Mouse (Mus musculus): ENCODE results near the gene Ube2h. TPM values are rescaled to one million over a fixed set of nuclear protein-coding genes. Genes with fewer than 3 reads are reported as not detected.

Gene Ube2h
- total and polyA plus RNA-seq, 2 experiments from 2014 or later = 30.4 to 31.9 TPM

DNA sequence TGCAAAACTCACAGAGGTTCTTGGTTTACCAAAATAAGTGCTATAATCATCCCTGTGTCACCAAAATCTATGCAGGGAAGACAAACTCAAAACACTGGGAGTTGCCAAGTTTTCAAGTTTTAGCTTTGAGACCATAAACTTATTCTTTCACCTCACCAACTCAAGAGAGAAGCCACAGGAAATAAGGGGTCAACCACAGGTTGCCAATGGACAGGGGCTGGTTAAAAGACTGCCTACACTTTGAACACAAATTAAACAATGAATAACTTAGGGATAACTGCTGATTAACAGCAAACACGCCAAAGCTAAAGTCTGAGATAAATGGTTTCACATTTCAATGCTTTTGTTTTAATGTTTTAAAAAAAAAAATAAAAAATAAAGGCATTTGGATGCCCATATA is 5.2 kb downstream of the Ube2h start:
- no peaks in the 10 kb centered on the region for H3K9me3 ChIP-seq (replicated peaks; ENCODE audit: control insufficient read depth, low read length)
- no peak overlapping the region for H3K27ac ChIP-seq (ENCODE audit: low read depth)
- ATAC-seq (ENCODE audit: insufficient read depth, low read depth) = no peak
- H3K4me1 ChIP-seq (ENCODE audit: control insufficient read depth, insufficient read depth) = peaks cover 21% of the 10 kb centered on the region
- no peak for DNase-seq (ENCODE audit: low spot score)
- peaks cover 28% of the 10 kb centered on the region; the same call in 1 of the 2 replicates for H3K36me3 ChIP-seq (replicated peaks; ENCODE audit: control insufficient read depth, insufficient read depth, low read length)
- WGBS = 62% methylated on average over 1 of the region's 1 CpGs
- H3K9ac ChIP-seq (replicated peaks; ENCODE audit: low read depth, low read length) = no peak overlapping the region
- H3K4me3 ChIP-seq (ENCODE audit: low read depth, low read length) = no peak overlapping the region
- TF ChIP-seq CTCF (IDR thresholded peaks at IDR 0.05; ENCODE audit: low read depth) (no peak), EP300 (IDR thresholded peaks at IDR 0.05; ENCODE audit: low read depth) (no peak)
- no peaks in the 10 kb centered on the region for H3K27me3 ChIP-seq (ENCODE audit: control insufficient read depth, insufficient read depth, low read length)
- no peak overlapping the region for H3K4me2 ChIP-seq (ENCODE audit: low read depth, low read length)

- TF ChIP-seq CTCF (IDR thresholded peaks at IDR 0.05; ENCODE audit: low read depth) (no peak), EP300 (IDR thresholded peaks at IDR 0.05; ENCODE audit: low read depth) (no peak)
- DNase-seq (ENCODE audit: low spot score) (no peak), ATAC-seq (ENCODE audit: insufficient read depth, low read depth) (no peak)
- Histone ChIP-seq H3K27me3 (ENCODE audit: control insufficient read depth, insufficient read depth, low read length) (no peaks in the 10 kb centered on the region), H3K4me2 (ENCODE audit: low read depth, low read length) (no peak overlapping the region), H3K27ac (ENCODE audit: low read depth) (no peak overlapping the region), H3K9me3 (replicated peaks; ENCODE audit: control insufficient read depth, low read length) (no peaks in the 10 kb centered on the region), H3K36me3 (replicated peaks; ENCODE audit: control insufficient read depth, insufficient read depth, low read length) (peaks cover 40% of the 10 kb centered on the region), H3K4me3 (ENCODE audit: low read depth, low read length) (no peak overlapping the region), H3K4me1 (ENCODE audit: control insufficient read depth, insufficient read depth) (no peaks in the 10 kb centered on the region), H3K9ac (replicated peaks; ENCODE audit: low read depth, low read length) (no peak overlapping the region)
- WGBS = 82% methylated on average over 2 of the region's 2 CpGs
Measured at GRCm38 (mm10) chr6:30292579-30292978, 11.8 kb downstream of the Ube2h start.

- no peak for DNase-seq (ENCODE audit: low spot score)
Measured at GRCm38 (mm10) chr6:30287958-30288357, 16.4 kb downstream of the Ube2h start.

DNA sequence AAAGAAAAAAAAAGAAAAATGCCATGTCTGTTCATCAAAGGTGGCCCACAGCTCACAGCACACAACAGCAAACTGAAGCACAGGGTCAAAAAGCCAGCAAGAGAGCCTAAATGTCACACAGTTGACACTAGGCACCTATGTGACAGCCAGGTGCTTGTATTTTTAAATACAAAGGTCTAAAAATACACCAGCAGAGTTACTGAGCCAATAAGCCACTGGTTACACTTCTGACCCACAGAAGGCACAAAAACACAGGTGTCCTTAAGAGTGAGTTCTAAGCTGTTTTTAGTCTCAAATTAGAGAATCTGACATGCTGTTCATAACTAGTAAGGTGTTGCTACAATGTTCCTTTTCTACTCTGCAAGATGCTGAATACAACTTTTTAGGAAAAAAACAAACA is 17.7 kb downstream of the Ube2h start:
- no peak overlapping the region for H3K4me2 ChIP-seq (ENCODE audit: low read depth, low read length)
- H3K9ac ChIP-seq (replicated peaks; ENCODE audit: low read depth, low read length) = no peak overlapping the region
- H3K9me3 ChIP-seq (replicated peaks; ENCODE audit: control insufficient read depth, low read length) = no peaks in the 10 kb centered on the region
- no peaks in the 10 kb centered on the region for H3K27me3 ChIP-seq (ENCODE audit: control insufficient read depth, insufficient read depth, low read length)
- no peak for DNase-seq (ENCODE audit: low spot score)
- ATAC-seq (ENCODE audit: insufficient read depth, low read depth) = no peak
- peaks cover 44% of the 10 kb centered on the region for H3K36me3 ChIP-seq (replicated peaks; ENCODE audit: control insufficient read depth, insufficient read depth, low read length)
- no peak for TF ChIP-seq CTCF (IDR thresholded peaks at IDR 0.05; ENCODE audit: low read depth)
- no peak for TF ChIP-seq EP300 (IDR thresholded peaks at IDR 0.05; ENCODE audit: low read depth)
- H3K4me3 ChIP-seq (ENCODE audit: low read depth, low read length) = no peak overlapping the region
- peaks cover 15% of the 10 kb centered on the region for H3K4me1 ChIP-seq (ENCODE audit: control insufficient read depth, insufficient read depth)
- no peak overlapping the region for H3K27ac ChIP-seq (ENCODE audit: low read depth)

More at GRCm38 (mm10) chr6:30287958-30288357, 16.4 kb downstream of the Ube2h start:
- H3K36me3 ChIP-seq (replicated peaks; ENCODE audit: control insufficient read depth, insufficient read depth, low read length) = peaks cover 45% of the 10 kb centered on the region
- no peak for ATAC-seq (ENCODE audit: insufficient read depth, low read depth)
- no peak overlapping the region for H3K4me2 ChIP-seq (ENCODE audit: low read depth, low read length)
- 77% methylated on average over 6 of the region's 6 CpGs for WGBS
- no peaks in the 10 kb centered on the region for H3K27me3 ChIP-seq (ENCODE audit: control insufficient read depth, insufficient read depth, low read length)
- no peak for TF ChIP-seq CTCF (IDR thresholded peaks at IDR 0.05; ENCODE audit: low read depth)
- no peak for TF ChIP-seq EP300 (IDR thresholded peaks at IDR 0.05; ENCODE audit: low read depth)
- no peak overlapping the region for H3K9ac ChIP-seq (replicated peaks; ENCODE audit: low read depth, low read length)
- no peak overlapping the region for H3K4me3 ChIP-seq (ENCODE audit: low read depth, low read length)
- peaks cover 7% of the 10 kb centered on the region; the same call in 1 of the 2 replicates for H3K4me1 ChIP-seq (ENCODE audit: control insufficient read depth, insufficient read depth)
- no peak overlapping the region for H3K27ac ChIP-seq (ENCODE audit: low read depth)
- H3K9me3 ChIP-seq (replicated peaks; ENCODE audit: control insufficient read depth, low read length) = no peaks in the 10 kb centered on the region

DNA sequence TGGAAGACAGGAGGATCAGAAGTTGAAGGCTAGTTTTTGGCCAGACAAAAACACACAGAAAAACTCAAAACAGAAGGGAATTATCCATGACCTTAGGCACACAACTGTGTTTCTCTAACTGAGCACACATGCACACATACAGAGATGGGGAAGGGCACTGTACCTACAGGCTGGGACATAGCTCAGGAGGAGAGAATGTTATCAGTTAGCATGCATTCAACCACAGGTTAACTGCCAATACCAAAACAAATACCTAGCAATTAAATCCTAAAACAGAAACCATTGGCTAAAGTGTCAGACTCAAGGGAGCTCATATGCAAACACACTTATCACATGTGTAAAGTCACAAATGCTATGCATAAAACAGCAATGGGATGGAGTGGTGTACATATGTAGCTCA is 20.2 kb downstream of the Ube2h start:
- ATAC-seq (ENCODE audit: insufficient read depth, low read depth) = no peak
- no peak for TF ChIP-seq EP300 (IDR thresholded peaks at IDR 0.05; ENCODE audit: low read depth)
- no peak for TF ChIP-seq CTCF (IDR thresholded peaks at IDR 0.05; ENCODE audit: low read depth)
- H3K4me3 ChIP-seq (ENCODE audit: low read depth, low read length) = no peak overlapping the region
- H3K4me2 ChIP-seq (ENCODE audit: low read depth, low read length) = no peak overlapping the region
- H3K9ac ChIP-seq (replicated peaks; ENCODE audit: low read depth, low read length) = no peak overlapping the region
- H3K9me3 ChIP-seq (replicated peaks; ENCODE audit: control insufficient read depth, low read length) = no peaks in the 10 kb centered on the region
- H3K36me3 ChIP-seq (replicated peaks; ENCODE audit: control insufficient read depth, insufficient read depth, low read length) = peaks cover 56% of the 10 kb centered on the region
- H3K27ac ChIP-seq (ENCODE audit: low read depth) = no peak overlapping the region
- H3K27me3 ChIP-seq (ENCODE audit: control insufficient read depth, insufficient read depth, low read length) = no peaks in the 10 kb centered on the region
- no peak for DNase-seq (ENCODE audit: low spot score)
- peaks cover 17% of the 10 kb centered on the region for H3K4me1 ChIP-seq (ENCODE audit: control insufficient read depth, insufficient read depth)

GRCm38 (mm10) chr6:30282361-30282760 is 22.0 kb downstream of the Ube2h start:
- TF ChIP-seq EP300 (IDR thresholded peaks at IDR 0.05; ENCODE audit: low read depth) (no peak), CTCF (IDR thresholded peaks at IDR 0.05; ENCODE audit: low read depth) (no peak)
- peaks cover 17% of the 10 kb centered on the region for H3K4me1 ChIP-seq (ENCODE audit: control insufficient read depth, insufficient read depth)
- no peak overlapping the region for H3K4me3 ChIP-seq (ENCODE audit: low read depth, low read length)
- no peaks in the 10 kb centered on the region for H3K9me3 ChIP-seq (replicated peaks; ENCODE audit: control insufficient read depth, low read length)
- H3K27me3 ChIP-seq (ENCODE audit: control insufficient read depth, insufficient read depth, low read length) = no peaks in the 10 kb centered on the region
- H3K36me3 ChIP-seq (replicated peaks; ENCODE audit: control insufficient read depth, insufficient read depth, low read length) = peaks cover 62% of the 10 kb centered on the region
- H3K9ac ChIP-seq (replicated peaks; ENCODE audit: low read depth, low read length) = no peak overlapping the region
- H3K4me2 ChIP-seq (ENCODE audit: low read depth, low read length) = no peak overlapping the region
- DNase-seq (ENCODE audit: low spot score) (no peak), ATAC-seq (ENCODE audit: insufficient read depth, low read depth) (no peak)
- H3K27ac ChIP-seq (ENCODE audit: low read depth) = peak overlapping the region; percentile 23
- 89% methylated on average over 2 of the region's 2 CpGs for WGBS
